Mouse (Mus musculus): ENCODE measurements at regions not wholly inside any gene's neighbourhood (a gene's known extent, or its start where the extent isn't known, plus 50 kb on each side); places are given as distances from the start of the nearest gene placed in this dataset.

DNA sequence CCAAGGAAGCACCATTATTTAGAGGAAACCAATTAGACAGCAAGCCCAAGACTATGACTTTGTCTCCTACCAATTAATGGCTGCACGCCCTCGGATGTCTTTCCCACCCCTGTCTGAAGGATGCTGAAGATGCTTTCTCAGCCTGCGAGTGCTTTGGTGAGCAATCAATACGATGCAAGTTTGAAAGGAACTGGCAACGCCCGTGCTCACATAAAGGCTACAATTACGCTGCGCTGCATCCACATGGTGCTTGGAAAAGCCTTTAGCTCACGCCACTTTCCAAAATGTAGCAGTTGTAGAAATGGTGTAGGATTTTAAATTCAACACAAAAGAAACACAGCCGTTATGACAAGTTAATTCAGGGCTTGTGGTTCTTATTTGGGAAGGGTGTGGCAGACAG is 136.5 kb upstream of the Slc22a23 start:
- WGBS: 88% methylated on average over 10 of the region's 10 CpGs
- TF ChIP-seq CTCF (IDR thresholded peaks at IDR 0.05; ENCODE audit: low read depth): no peak
- H3K27ac ChIP-seq (ENCODE audit: low read depth): no peak overlapping the region
- H3K36me3 ChIP-seq (ENCODE audit: insufficient read depth): no peaks in the 10 kb centered on the region
- DNase-seq: no peak
- H3K9ac ChIP-seq: no peak overlapping the region
- H3K4me2 ChIP-seq: no peak overlapping the region
- H3K9me3 ChIP-seq (ENCODE audit: low read depth, low read length): no peaks in the 10 kb centered on the region
- no peak overlapping the region for H3K4me3 ChIP-seq (ENCODE audit: low read depth, low read length)
- no peak for ATAC-seq (ENCODE audit: insufficient read depth)
- H3K4me1 ChIP-seq (ENCODE audit: insufficient read depth): no peaks in the 10 kb centered on the region
- no peaks in the 10 kb centered on the region for H3K27me3 ChIP-seq (ENCODE audit: insufficient read depth, low read length)

DNA sequence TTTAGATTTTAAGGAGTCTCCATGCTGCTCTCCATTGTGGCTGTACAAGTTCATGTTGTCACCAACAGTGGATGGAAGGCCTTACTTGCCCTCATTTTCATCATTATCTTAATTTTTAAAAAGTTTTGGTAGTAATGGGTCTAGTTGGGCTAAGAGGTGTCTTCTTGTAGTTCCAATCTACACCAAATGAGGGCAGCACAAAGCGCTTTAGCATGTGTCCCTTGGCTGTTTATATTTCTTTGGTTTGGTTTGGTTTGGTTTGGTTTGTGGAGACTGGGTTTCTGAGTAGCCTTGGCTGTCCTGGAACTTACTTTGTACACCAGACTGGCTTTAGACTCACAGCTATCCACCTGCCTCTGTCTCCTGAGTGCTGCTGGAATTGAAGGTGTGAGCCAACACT is 125.4 kb upstream of the Slc22a23 start:
- Histone ChIP-seq H3K4me1 (ENCODE audit: insufficient read depth) (peaks cover 9% of the 10 kb centered on the region), H3K4me3 (ENCODE audit: low read depth, low read length) (no peak overlapping the region), H3K36me3 (ENCODE audit: insufficient read depth) (no peaks in the 10 kb centered on the region), H3K4me2 (no peak overlapping the region), H3K9ac (no peak overlapping the region), H3K9me3 (ENCODE audit: low read depth, low read length) (no peaks in the 10 kb centered on the region), H3K27me3 (ENCODE audit: insufficient read depth, low read length) (no peaks in the 10 kb centered on the region), H3K27ac (ENCODE audit: low read depth) (no peak overlapping the region)
- WGBS: 62% methylated on average over 1 of the region's 1 CpGs
- ATAC-seq (ENCODE audit: insufficient read depth) (no peak), DNase-seq (peak; percentile 28)
- 0 out of 2 replicates have a peak, but pooled peaks have one; percentile 2 for TF ChIP-seq CTCF (IDR thresholded peaks at IDR 0.05; ENCODE audit: low read depth)

DNA sequence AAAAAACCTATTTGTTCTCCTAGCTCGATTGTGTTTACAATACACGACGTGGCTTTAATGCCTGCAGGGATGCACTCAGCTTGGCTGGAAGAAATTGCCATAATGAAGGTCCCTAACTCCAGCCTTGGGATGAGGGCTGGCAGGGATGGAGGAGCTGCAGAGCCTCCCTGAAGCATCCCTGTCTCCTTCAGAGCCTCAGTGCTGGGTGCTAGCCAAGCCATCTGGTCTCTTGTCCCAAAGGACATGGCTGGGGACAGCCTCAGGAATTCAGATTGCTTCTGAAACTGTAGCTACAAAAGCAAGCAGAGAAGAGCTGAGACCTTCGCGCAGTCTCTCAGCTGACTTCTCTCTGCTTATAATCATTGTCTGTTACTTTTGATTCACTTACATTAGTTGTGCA is 124.6 kb upstream of the Slc22a23 start:
- Histone ChIP-seq H3K36me3 (ENCODE audit: insufficient read depth) (no peaks in the 10 kb centered on the region), H3K4me1 (ENCODE audit: insufficient read depth) (peaks cover 9% of the 10 kb centered on the region), H3K4me2 (no peak overlapping the region), H3K9me3 (ENCODE audit: low read depth, low read length) (no peaks in the 10 kb centered on the region), H3K4me3 (ENCODE audit: low read depth, low read length) (no peak overlapping the region), H3K27ac (ENCODE audit: low read depth) (no peak overlapping the region), H3K9ac (no peak overlapping the region), H3K27me3 (ENCODE audit: insufficient read depth, low read length) (no peaks in the 10 kb centered on the region)
- no peak for TF ChIP-seq CTCF (IDR thresholded peaks at IDR 0.05; ENCODE audit: low read depth)
- DNase-seq: peak; percentile 75
- ATAC-seq (ENCODE audit: insufficient read depth): peak; percentile 69; the same call in 1 of the 2 replicates
- WGBS: 68% methylated on average over 5 of the region's 5 CpGs

DNA sequence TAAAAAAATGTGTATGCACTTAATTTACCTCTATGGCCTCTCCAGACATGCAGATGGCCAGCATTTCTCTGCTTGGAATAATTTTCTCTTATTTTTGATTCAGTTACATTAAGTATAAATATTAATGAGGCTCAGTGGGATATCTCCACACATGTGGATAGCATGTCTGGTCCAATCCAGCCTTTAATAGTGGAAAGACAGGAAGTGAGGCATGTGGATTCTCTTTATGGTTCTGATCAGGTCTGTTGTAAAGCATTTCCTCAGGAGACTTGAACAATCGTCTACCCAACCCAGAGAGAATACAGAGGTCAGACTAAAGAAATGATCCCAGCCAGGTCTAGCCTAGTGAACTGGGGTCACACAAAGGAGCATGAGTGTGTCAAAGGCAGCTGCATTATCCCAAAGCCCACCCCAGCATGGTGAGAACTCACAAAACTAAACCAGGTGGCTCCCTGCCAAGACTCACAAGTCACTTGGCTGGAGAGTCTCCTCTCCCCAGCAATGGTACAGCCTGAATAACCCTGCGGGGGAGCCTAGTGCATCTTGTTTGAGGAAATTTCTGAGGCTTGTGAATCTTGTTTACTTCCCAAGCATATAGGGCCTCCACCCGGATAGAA is 123.3 kb upstream of the Slc22a23 start:
- no peak for TF ChIP-seq CTCF (IDR thresholded peaks at IDR 0.05; ENCODE audit: low read depth)

DNA sequence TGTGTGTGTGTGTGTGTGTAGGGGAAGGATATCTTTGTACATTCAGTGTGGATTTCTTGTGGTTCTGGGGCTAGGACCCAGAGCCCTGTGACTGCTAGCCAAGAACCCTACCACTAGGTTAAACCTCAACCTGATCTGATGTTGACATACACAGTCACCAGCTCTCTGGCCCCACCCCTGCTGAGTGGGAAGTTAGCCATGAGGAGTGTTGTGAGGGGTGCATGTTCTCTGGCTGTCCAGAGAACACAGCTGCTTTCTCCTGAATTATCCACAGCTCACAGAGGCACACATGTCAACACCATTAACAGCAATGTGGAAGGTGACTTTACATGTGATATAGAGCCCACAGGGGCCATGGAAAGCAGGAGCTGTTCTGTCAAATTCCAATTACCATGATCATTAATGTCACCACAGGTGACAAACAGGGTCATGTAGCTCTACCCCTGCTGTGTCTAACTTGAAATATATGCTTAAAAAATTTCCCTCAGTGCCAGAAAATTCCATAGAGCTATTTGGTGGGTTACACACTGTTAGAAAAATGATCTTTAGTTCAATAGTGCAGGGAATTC is 121.0 kb upstream of the Slc22a23 start:
- H3K9ac ChIP-seq: no peak overlapping the region
- TF ChIP-seq CTCF (IDR thresholded peaks at IDR 0.05; ENCODE audit: low read depth): no peak
- no peaks in the 10 kb centered on the region for H3K9me3 ChIP-seq (ENCODE audit: low read depth, low read length)
- no peak overlapping the region for H3K4me2 ChIP-seq
- H3K36me3 ChIP-seq (ENCODE audit: insufficient read depth): no peaks in the 10 kb centered on the region
- no peak overlapping the region for H3K27ac ChIP-seq (ENCODE audit: low read depth)
- DNase-seq (peak; percentile 8), ATAC-seq (ENCODE audit: insufficient read depth) (no peak)
- no peaks in the 10 kb centered on the region for H3K27me3 ChIP-seq (ENCODE audit: insufficient read depth, low read length)
- H3K4me3 ChIP-seq (ENCODE audit: low read depth, low read length): no peak overlapping the region
- H3K4me1 ChIP-seq (ENCODE audit: insufficient read depth): peaks cover 21% of the 10 kb centered on the region

More for the DNA sequence above, 123.3 kb upstream of the Slc22a23 start:
- Histone ChIP-seq H3K9me3 (ENCODE audit: low read depth, low read length) (no peaks in the 10 kb centered on the region), H3K27me3 (ENCODE audit: insufficient read depth, low read length) (no peaks in the 10 kb centered on the region), H3K9ac (no peak overlapping the region), H3K4me2 (no peak overlapping the region), H3K36me3 (ENCODE audit: insufficient read depth) (no peaks in the 10 kb centered on the region), H3K4me3 (ENCODE audit: low read depth, low read length) (no peak overlapping the region), H3K4me1 (ENCODE audit: insufficient read depth) (peaks cover 9% of the 10 kb centered on the region), H3K27ac (ENCODE audit: low read depth) (no peak overlapping the region)
- ATAC-seq (ENCODE audit: insufficient read depth) (peak; percentile 86; the same call in 1 of the 2 replicates), DNase-seq (peak; percentile 89)
- 50% methylated on average over 3 of the region's 3 CpGs for WGBS

DNA sequence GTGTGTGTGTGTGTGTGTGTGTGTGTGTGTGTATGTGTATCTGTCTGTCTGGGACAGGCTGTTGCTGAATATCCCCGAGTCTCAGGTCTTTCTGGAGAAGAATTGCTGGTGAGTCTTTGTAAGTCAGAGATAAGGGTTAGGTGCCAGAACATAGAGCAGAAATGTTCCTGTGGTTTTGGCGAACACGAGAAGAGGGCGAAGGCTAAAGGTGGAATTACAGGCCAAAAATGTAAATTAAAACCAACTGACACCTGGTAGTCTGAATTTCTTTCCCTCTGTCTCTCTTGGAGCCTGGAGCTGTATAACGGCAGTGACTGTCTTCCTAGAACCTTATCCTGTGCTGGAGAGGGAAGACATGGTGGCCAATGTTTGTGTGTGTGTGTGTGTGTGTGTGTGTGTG is 120.5 kb upstream of the Slc22a23 start:
- no peak overlapping the region for H3K4me3 ChIP-seq (ENCODE audit: low read depth, low read length)
- H3K36me3 ChIP-seq (ENCODE audit: insufficient read depth): no peaks in the 10 kb centered on the region
- peaks cover 21% of the 10 kb centered on the region for H3K4me1 ChIP-seq (ENCODE audit: insufficient read depth)
- no peak overlapping the region for H3K9ac ChIP-seq
- DNase-seq (no peak), ATAC-seq (ENCODE audit: insufficient read depth) (no peak)
- H3K9me3 ChIP-seq (ENCODE audit: low read depth, low read length): no peaks in the 10 kb centered on the region
- TF ChIP-seq CTCF (IDR thresholded peaks at IDR 0.05; ENCODE audit: low read depth): no peak
- H3K27ac ChIP-seq (ENCODE audit: low read depth): no peak overlapping the region
- H3K4me2 ChIP-seq: no peak overlapping the region
- no peaks in the 10 kb centered on the region for H3K27me3 ChIP-seq (ENCODE audit: insufficient read depth, low read length)
- WGBS: 74% methylated on average over 5 of the region's 5 CpGs

DNA sequence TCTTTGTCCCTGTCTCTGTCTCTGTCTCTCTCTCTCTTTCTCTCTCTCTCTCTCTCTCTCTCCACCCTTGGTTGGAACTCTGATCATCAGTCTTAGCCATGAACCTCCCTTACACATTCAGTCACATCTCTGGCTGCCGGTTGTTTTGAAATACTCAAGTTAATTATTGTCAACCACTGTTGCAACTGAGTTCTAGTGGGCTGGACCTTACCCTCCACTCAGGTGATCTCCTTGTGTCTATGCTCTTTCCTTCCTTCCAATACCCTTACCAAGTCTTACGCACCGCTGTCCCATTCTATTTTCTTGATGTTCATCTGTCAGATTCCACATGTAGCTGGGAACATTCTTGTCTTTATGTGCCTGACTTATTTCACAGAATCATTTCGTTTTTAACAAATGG is 119.2 kb upstream of the Slc22a23 start:
- no peak overlapping the region for H3K4me3 ChIP-seq (ENCODE audit: low read depth, low read length)
- no peaks in the 10 kb centered on the region for H3K9me3 ChIP-seq (ENCODE audit: low read depth, low read length)
- ATAC-seq (ENCODE audit: insufficient read depth): no peak
- 82% methylated on average over 4 of the region's 4 CpGs for WGBS
- H3K36me3 ChIP-seq (ENCODE audit: insufficient read depth): no peaks in the 10 kb centered on the region
- H3K27ac ChIP-seq (ENCODE audit: low read depth): no peak overlapping the region
- H3K4me1 ChIP-seq (ENCODE audit: insufficient read depth): peaks cover 21% of the 10 kb centered on the region
- no peak for DNase-seq
- H3K4me2 ChIP-seq: no peak overlapping the region
- no peaks in the 10 kb centered on the region for H3K27me3 ChIP-seq (ENCODE audit: insufficient read depth, low read length)
- no peak overlapping the region for H3K9ac ChIP-seq
- no peak for TF ChIP-seq CTCF (IDR thresholded peaks at IDR 0.05; ENCODE audit: low read depth)

Data from lung, embryonic 14.5 days (tissue).